Mouse (Mus musculus): Measurements from ENCODE around the gene Pam16. TPM values are rescaled to one million over a fixed set of nuclear protein-coding genes. Genes with fewer than 3 reads are reported as not detected.

The Pam16 gene
- polyA plus RNA-seq, 1 experiment from 2014 or later, result 91.4 TPM

DNA sequence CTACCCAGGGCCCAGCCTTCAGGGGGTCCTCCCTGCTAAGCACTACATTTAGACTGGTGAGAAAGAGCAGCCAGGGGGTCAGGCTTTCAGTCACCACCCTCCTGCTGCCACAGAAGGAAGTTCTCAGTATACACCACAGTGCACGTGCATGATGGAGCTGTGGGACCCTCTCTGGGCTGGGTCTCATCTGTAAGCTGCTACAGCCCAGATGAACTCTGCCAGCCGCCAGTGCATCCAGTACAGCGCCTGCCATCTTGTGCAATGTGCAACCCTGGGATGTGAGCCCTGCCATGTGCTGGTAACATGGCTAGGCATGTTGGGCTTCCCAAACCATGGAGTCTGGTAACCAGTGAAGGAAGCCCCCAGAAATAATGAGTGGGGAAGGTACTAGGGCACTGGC is 25.4 kb upstream of the Pam16 start:
- Histone ChIP-seq H3K36me3 (ENCODE audit: control insufficient read depth, insufficient read depth, low read length) (no peaks in the 10 kb centered on the region; the same call in 1 of the 2 replicates), H3K9me3 (ENCODE audit: control insufficient read depth, low read length) (no peaks in the 10 kb centered on the region), H3K4me3 (ENCODE audit: low read depth, low read length) (no peak overlapping the region), H3K27ac (ENCODE audit: low read depth, low read length) (no peak overlapping the region), H3K9ac (ENCODE audit: low read length) (no peak overlapping the region), H3K4me2 (ENCODE audit: low read depth, low read length, severe bottlenecking) (no peak overlapping the region), H3K27me3 (ENCODE audit: control insufficient read depth, insufficient read depth, low read length) (no peaks in the 10 kb centered on the region), H3K4me1 (replicated peaks; ENCODE audit: control insufficient read depth, insufficient read depth, low read length) (no peaks in the 10 kb centered on the region; the same call in 1 of the 2 replicates)
- ATAC-seq (replicated peaks; ENCODE audit: low FRiP score) (no peak), DNase-seq (ENCODE audit: low spot score) (no peak)
- WGBS, result 90% methylated on average over 3 of the region's 3 CpGs

DNA sequence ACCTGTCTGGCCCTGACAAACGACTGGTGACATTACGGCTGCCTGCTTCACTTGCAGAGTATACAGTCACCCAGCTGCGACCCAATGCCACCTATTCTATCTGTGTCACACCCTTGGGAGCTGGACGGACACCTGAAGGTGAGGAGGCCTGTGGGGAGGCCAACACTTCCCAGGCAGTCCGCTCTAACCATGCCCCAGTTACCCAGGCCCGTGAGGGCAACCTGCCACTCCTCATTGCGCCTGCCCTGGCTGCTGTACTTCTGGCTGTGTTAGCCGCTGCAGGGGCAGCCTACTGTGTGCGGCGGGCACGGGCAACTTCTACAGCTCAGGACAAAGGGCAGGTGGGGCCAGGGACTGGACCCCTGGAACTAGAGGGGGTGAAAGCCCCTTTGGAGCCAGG is 24.9 kb upstream of the Pam16 start:
- no peaks in the 10 kb centered on the region; the same call in 1 of the 2 replicates for H3K4me1 ChIP-seq (replicated peaks; ENCODE audit: control insufficient read depth, insufficient read depth, low read length)
- DNase-seq (ENCODE audit: low spot score) (no peak), ATAC-seq (replicated peaks; ENCODE audit: low FRiP score) (no peak)
- no peaks in the 10 kb centered on the region for H3K9me3 ChIP-seq (ENCODE audit: control insufficient read depth, low read length)
- WGBS, result 87% methylated on average over 11 of the region's 11 CpGs
- no peaks in the 10 kb centered on the region; the same call in 1 of the 2 replicates for H3K36me3 ChIP-seq (ENCODE audit: control insufficient read depth, insufficient read depth, low read length)
- no peak overlapping the region for H3K4me3 ChIP-seq (ENCODE audit: low read depth, low read length)
- no peak overlapping the region for H3K4me2 ChIP-seq (ENCODE audit: low read depth, low read length, severe bottlenecking)
- H3K27me3 ChIP-seq (ENCODE audit: control insufficient read depth, insufficient read depth, low read length), result no peaks in the 10 kb centered on the region
- H3K27ac ChIP-seq (ENCODE audit: low read depth, low read length), result no peak overlapping the region
- no peak overlapping the region for H3K9ac ChIP-seq (ENCODE audit: low read length)

DNA sequence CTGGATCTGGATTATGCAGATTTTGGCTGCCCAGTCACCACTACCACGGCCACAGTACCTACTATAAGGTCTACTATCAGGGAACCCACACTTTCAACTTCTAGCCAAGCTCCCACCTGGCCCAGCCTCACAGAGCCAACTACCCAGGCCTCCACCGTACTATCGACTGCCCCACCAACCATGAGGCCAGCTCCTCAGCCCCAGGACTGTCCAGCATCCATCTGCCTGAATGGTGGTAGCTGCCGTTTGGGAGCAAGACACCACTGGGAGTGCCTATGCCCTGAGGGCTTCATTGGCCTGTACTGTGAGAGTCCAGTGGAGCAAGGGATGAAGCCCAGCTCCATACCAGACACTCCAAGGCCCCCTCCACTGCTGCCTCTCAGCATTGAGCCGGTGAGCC is 24.4 kb upstream of the Pam16 start:
- DNase-seq (ENCODE audit: low spot score) (no peak), ATAC-seq (replicated peaks; ENCODE audit: low FRiP score) (no peak)

DNA sequence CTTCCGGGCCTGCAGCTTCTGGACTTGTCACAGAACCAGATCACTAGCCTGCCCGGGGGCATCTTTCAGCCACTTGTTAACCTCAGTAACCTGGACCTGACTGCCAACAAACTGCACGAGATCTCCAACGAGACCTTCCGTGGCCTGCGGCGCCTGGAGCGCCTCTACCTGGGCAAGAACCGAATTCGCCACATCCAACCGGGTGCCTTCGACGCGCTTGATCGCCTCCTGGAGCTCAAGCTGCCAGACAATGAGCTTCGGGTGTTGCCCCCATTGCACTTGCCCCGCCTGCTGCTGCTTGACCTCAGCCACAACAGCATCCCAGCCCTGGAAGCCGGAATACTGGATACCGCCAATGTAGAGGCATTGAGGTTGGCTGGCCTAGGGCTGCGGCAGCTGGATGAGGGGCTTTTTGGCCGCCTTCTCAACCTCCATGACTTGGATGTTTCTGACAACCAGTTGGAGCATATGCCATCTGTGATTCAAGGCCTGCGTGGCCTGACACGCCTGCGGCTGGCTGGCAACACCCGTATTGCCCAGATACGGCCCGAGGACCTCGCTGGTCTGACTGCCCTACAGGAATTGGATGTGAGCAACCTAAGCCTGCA is 23.7 kb upstream of the Pam16 start:
- DNase-seq (ENCODE audit: low spot score) (no peak), ATAC-seq (replicated peaks; ENCODE audit: low FRiP score) (no peak)
- Histone ChIP-seq H3K9me3 (ENCODE audit: control insufficient read depth, low read length) (no peaks in the 10 kb centered on the region), H3K4me1 (replicated peaks; ENCODE audit: control insufficient read depth, insufficient read depth, low read length) (peaks cover 1% of the 10 kb centered on the region; the same call in 1 of the 2 replicates), H3K4me2 (ENCODE audit: low read depth, low read length, severe bottlenecking) (no peak overlapping the region), H3K9ac (ENCODE audit: low read length) (no peak overlapping the region), H3K36me3 (ENCODE audit: control insufficient read depth, insufficient read depth, low read length) (no peaks in the 10 kb centered on the region; the same call in 1 of the 2 replicates), H3K27ac (ENCODE audit: low read depth, low read length) (no peak overlapping the region), H3K27me3 (ENCODE audit: control insufficient read depth, insufficient read depth, low read length) (no peaks in the 10 kb centered on the region), H3K4me3 (ENCODE audit: low read depth, low read length) (no peak overlapping the region)
- WGBS, result 86% methylated on average over 28 of the region's 28 CpGs

More for the DNA sequence above, 24.4 kb upstream of the Pam16 start:
- Histone ChIP-seq H3K27me3 (ENCODE audit: control insufficient read depth, insufficient read depth, low read length) (no peaks in the 10 kb centered on the region), H3K4me3 (ENCODE audit: low read depth, low read length) (no peak overlapping the region), H3K9me3 (ENCODE audit: control insufficient read depth, low read length) (no peaks in the 10 kb centered on the region), H3K9ac (ENCODE audit: low read length) (no peak overlapping the region), H3K27ac (ENCODE audit: low read depth, low read length) (no peak overlapping the region), H3K36me3 (ENCODE audit: control insufficient read depth, insufficient read depth, low read length) (no peaks in the 10 kb centered on the region; the same call in 1 of the 2 replicates), H3K4me1 (replicated peaks; ENCODE audit: control insufficient read depth, insufficient read depth, low read length) (no peaks in the 10 kb centered on the region; the same call in 1 of the 2 replicates), H3K4me2 (ENCODE audit: low read depth, low read length, severe bottlenecking) (no peak overlapping the region)
- WGBS, result 81% methylated on average over 5 of the region's 5 CpGs

GRCm38 (mm10) chr16:4647651-4648141 is 22.9 kb upstream of the Pam16 start:
- no peak overlapping the region for H3K4me3 ChIP-seq (ENCODE audit: low read depth, low read length)
- H3K27me3 ChIP-seq (ENCODE audit: control insufficient read depth, insufficient read depth, low read length), result no peaks in the 10 kb centered on the region
- H3K4me2 ChIP-seq (ENCODE audit: low read depth, low read length, severe bottlenecking), result no peak overlapping the region
- H3K4me1 ChIP-seq (replicated peaks; ENCODE audit: control insufficient read depth, insufficient read depth, low read length), result peaks cover 4% of the 10 kb centered on the region; the same call in 1 of the 2 replicates
- no peaks in the 10 kb centered on the region; the same call in 1 of the 2 replicates for H3K36me3 ChIP-seq (ENCODE audit: control insufficient read depth, insufficient read depth, low read length)
- no peak overlapping the region for H3K9ac ChIP-seq (ENCODE audit: low read length)
- ATAC-seq (replicated peaks; ENCODE audit: low FRiP score), result no peak
- 84% methylated on average over 13 of the region's 13 CpGs for WGBS
- H3K27ac ChIP-seq (ENCODE audit: low read depth, low read length), result no peak overlapping the region
- no peaks in the 10 kb centered on the region for H3K9me3 ChIP-seq (ENCODE audit: control insufficient read depth, low read length)
- no peak for DNase-seq (ENCODE audit: low spot score)

DNA sequence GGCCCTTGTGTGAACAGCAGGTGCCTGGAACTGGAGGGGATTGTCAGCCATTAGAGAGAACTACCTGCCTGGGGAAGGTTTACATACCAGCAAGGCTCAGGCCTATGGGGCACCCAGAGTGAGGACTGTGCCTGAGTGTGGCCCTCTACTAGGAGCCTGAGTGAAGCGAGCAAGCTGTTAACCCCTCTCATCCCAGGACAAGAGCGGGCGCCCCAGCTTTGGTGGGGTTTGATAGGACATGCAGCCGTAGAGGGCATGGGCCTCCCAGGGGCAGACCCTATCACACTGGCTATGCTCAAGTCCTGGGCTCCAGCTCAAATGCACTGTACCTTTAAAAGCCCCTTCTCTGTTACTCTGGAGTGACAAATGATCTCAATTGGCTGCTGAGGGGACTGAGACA is 22.0 kb upstream of the Pam16 start:
- peaks cover 9% of the 10 kb centered on the region; the same call in 1 of the 2 replicates for H3K4me1 ChIP-seq (replicated peaks; ENCODE audit: control insufficient read depth, insufficient read depth, low read length)
- H3K4me2 ChIP-seq (ENCODE audit: low read depth, low read length, severe bottlenecking), result no peak overlapping the region
- H3K27ac ChIP-seq (ENCODE audit: low read depth, low read length), result no peak overlapping the region
- no peaks in the 10 kb centered on the region for H3K27me3 ChIP-seq (ENCODE audit: control insufficient read depth, insufficient read depth, low read length)
- ATAC-seq (replicated peaks; ENCODE audit: low FRiP score) (no peak), DNase-seq (ENCODE audit: low spot score) (no peak)
- 73% methylated on average over 4 of the region's 4 CpGs for WGBS
- no peaks in the 10 kb centered on the region for H3K9me3 ChIP-seq (ENCODE audit: control insufficient read depth, low read length)
- H3K9ac ChIP-seq (ENCODE audit: low read length), result no peak overlapping the region
- no peak overlapping the region for H3K4me3 ChIP-seq (ENCODE audit: low read depth, low read length)
- no peaks in the 10 kb centered on the region; the same call in 1 of the 2 replicates for H3K36me3 ChIP-seq (ENCODE audit: control insufficient read depth, insufficient read depth, low read length)

DNA sequence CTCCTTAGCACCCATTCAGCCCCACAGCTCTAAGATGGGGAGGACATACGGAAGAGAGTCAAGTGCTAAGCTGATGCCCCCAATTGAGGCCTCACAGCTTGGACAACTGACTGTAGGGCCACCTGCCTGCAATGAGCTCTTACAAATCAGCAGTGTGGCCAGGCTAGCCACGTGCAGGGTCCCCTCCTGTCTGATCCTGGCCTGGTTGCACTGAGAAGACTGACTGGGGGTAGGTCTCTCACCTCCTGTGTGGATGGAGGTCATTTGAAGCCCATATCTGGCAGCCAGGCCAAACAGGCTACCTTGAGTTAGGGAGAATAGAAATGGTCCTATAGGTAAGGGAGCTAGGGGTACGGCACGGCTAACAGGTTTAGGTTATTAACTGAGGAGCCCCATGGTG is 21.1 kb upstream of the Pam16 start:
- Histone ChIP-seq H3K36me3 (ENCODE audit: control insufficient read depth, insufficient read depth, low read length) (no peaks in the 10 kb centered on the region; the same call in 1 of the 2 replicates), H3K4me1 (replicated peaks; ENCODE audit: control insufficient read depth, insufficient read depth, low read length) (peaks cover 10% of the 10 kb centered on the region; the same call in 1 of the 2 replicates), H3K4me2 (ENCODE audit: low read depth, low read length, severe bottlenecking) (no peak overlapping the region), H3K9ac (ENCODE audit: low read length) (no peak overlapping the region), H3K9me3 (ENCODE audit: control insufficient read depth, low read length) (no peaks in the 10 kb centered on the region), H3K4me3 (ENCODE audit: low read depth, low read length) (no peak overlapping the region), H3K27me3 (ENCODE audit: control insufficient read depth, insufficient read depth, low read length) (no peaks in the 10 kb centered on the region), H3K27ac (ENCODE audit: low read depth, low read length) (no peak overlapping the region)
- DNase-seq (ENCODE audit: low spot score) (no peak), ATAC-seq (replicated peaks; ENCODE audit: low FRiP score) (no peak)
- 87% methylated on average over 4 of the region's 4 CpGs for WGBS

- 80% methylated on average over 11 of the region's 11 CpGs for WGBS
- Histone ChIP-seq H3K27me3 (ENCODE audit: control insufficient read depth, insufficient read depth, low read length) (no peaks in the 10 kb centered on the region), H3K4me1 (replicated peaks; ENCODE audit: control insufficient read depth, insufficient read depth, low read length) (peaks cover 14% of the 10 kb centered on the region), H3K9me3 (ENCODE audit: control insufficient read depth, low read length) (no peaks in the 10 kb centered on the region), H3K27ac (ENCODE audit: low read depth, low read length) (no peak overlapping the region), H3K4me2 (ENCODE audit: low read depth, low read length, severe bottlenecking) (no peak overlapping the region), H3K9ac (ENCODE audit: low read length) (no peak overlapping the region), H3K4me3 (ENCODE audit: low read depth, low read length) (no peak overlapping the region), H3K36me3 (ENCODE audit: control insufficient read depth, insufficient read depth, low read length) (no peaks in the 10 kb centered on the region)
- ATAC-seq (replicated peaks; ENCODE audit: low FRiP score) (no peak), DNase-seq (ENCODE audit: low spot score) (no peak)
Measured at GRCm38 (mm10) chr16:4643670-4644419, 19.1 kb upstream of the Pam16 start.

All from forebrain, embryonic 11.5 days (tissue).